Mouse (Mus musculus): ENCODE results near the gene Fndc10. TPM values are rescaled to one million over a fixed set of nuclear protein-coding genes. Genes with fewer than 3 reads are reported as not detected.
"Not testable (repeated sequence)": the region's sequence is repeated elsewhere in the genome, so short reads cannot be mapped to it uniquely, and the experiment has no call there.

The Fndc10 gene
- polyA plus RNA-seq, 1 experiment from 2014 or later = 3.3 TPM

DNA sequence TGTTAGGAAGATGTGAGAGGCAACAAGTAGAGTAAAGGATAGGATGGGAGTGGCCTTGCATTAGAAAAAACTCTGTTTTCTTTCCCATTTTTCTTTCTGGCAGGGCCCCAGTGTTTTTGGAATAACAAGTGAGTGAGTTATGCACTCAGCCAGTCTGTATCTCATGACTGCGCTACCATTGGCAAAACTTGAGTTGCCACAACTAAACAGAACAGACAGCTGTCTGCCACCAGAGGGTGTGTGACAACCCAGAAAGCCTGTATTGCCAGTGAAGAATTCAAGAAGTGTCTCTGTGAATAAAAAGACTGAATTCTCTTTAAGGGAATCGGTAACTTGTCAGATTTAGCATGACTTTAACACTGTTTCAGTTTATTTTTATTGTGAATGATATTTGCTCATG lies 18.2 kb upstream of the Fndc10 start:
- H3K27me3 ChIP-seq (replicated peaks; ENCODE audit: insufficient read depth, low read length) = no peaks in the 10 kb centered on the region
- no peak overlapping the region for H3K27ac ChIP-seq (ENCODE audit: low read length)
- WGBS = 69% methylated on average over 2 of the region's 2 CpGs
- H3K4me3 ChIP-seq (ENCODE audit: low read depth, low read length) = no peak overlapping the region
- H3K4me2 ChIP-seq (replicated peaks; ENCODE audit: low read depth, low read length) = no peak overlapping the region
- TF ChIP-seq CTCF (IDR thresholded peaks at IDR 0.05) (peak; percentile 64), EP300 (IDR thresholded peaks at IDR 0.05) (no peak)
- DNase-seq (ENCODE audit: low spot score) (peak; percentile 50), ATAC-seq (no peak)
- H3K36me3 ChIP-seq (ENCODE audit: insufficient read depth, low read length) = no peaks in the 10 kb centered on the region
- no peaks in the 10 kb centered on the region for H3K9me3 ChIP-seq (ENCODE audit: low read length)
- no peaks in the 10 kb centered on the region for H3K4me1 ChIP-seq (ENCODE audit: insufficient read depth, low read depth, low read length)
- H3K9ac ChIP-seq (replicated peaks; ENCODE audit: low read depth) = no peak overlapping the region

DNA sequence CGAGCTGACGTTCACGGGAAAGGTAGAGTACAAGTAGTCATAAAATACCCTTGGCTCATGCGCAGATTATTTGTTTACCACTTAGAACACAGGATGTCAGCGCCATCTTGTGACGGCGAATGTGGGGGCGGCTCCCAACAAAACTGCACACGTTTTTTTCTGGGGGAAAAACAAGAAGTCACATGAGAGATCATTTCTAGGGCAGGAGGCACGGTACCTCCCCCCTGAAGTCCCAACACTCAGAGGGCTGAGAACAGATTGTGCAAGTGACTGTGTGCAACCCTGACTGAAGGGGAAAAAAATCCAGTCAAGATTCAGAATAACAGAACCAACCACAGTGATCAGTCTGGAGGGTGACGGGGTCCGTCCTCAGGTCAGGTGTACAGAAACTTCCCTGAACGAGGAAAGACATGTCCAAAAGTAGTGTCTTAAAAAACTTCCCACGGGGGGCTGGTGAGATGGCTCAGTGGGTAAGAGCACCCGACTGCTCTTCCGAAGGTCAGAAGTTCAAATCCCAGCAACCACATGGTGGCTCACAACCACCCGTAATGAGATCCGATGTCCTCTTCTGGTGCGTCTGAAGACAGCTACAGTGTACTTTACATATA lies 10.4 kb upstream of the Fndc10 start:
- not testable (repeated sequence) for H3K4me3 ChIP-seq (ENCODE audit: low read depth, low read length); H3K9ac ChIP-seq (replicated peaks; ENCODE audit: low read depth); DNase-seq (ENCODE audit: low spot score); H3K4me1 ChIP-seq (ENCODE audit: insufficient read depth, low read depth, low read length); H3K36me3 ChIP-seq (ENCODE audit: insufficient read depth, low read length); H3K27me3 ChIP-seq (replicated peaks; ENCODE audit: insufficient read depth, low read length); H3K27ac ChIP-seq (ENCODE audit: low read length); ATAC-seq; H3K4me2 ChIP-seq (replicated peaks; ENCODE audit: low read depth, low read length); H3K9me3 ChIP-seq (ENCODE audit: low read length)
- 89% methylated on average over 15 of the region's 19 CpGs for WGBS

DNA sequence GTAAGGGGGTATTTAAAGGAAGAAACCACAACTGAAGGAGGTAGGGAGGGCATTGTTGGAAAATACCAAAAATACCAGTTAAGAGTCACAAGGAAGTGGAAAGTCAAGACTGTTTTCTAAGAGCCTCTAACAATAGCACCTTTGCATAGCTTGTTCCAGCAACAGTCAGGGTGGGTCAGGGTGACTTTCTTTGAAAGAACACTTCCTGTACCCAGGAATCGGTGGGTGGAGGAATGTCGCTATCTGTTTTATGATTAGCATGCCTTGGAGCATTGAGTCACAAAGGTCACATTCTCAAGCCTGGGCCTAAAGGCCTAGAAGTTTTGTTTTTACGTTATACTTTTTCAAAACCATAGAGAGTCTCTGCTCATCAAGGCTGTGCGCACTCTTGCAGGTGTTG lies 6.4 kb upstream of the Fndc10 start:
- H3K4me2 ChIP-seq (replicated peaks; ENCODE audit: low read depth, low read length); H3K27ac ChIP-seq (ENCODE audit: low read length); H3K4me3 ChIP-seq (ENCODE audit: low read depth, low read length); H3K36me3 ChIP-seq (ENCODE audit: insufficient read depth, low read length); H3K9ac ChIP-seq (replicated peaks; ENCODE audit: low read depth); H3K4me1 ChIP-seq (ENCODE audit: insufficient read depth, low read depth, low read length); H3K27me3 ChIP-seq (replicated peaks; ENCODE audit: insufficient read depth, low read length); ATAC-seq; H3K9me3 ChIP-seq (ENCODE audit: low read length); DNase-seq (ENCODE audit: low spot score): not testable (repeated sequence)
- WGBS = 76% methylated on average over 4 of the region's 4 CpGs

DNA sequence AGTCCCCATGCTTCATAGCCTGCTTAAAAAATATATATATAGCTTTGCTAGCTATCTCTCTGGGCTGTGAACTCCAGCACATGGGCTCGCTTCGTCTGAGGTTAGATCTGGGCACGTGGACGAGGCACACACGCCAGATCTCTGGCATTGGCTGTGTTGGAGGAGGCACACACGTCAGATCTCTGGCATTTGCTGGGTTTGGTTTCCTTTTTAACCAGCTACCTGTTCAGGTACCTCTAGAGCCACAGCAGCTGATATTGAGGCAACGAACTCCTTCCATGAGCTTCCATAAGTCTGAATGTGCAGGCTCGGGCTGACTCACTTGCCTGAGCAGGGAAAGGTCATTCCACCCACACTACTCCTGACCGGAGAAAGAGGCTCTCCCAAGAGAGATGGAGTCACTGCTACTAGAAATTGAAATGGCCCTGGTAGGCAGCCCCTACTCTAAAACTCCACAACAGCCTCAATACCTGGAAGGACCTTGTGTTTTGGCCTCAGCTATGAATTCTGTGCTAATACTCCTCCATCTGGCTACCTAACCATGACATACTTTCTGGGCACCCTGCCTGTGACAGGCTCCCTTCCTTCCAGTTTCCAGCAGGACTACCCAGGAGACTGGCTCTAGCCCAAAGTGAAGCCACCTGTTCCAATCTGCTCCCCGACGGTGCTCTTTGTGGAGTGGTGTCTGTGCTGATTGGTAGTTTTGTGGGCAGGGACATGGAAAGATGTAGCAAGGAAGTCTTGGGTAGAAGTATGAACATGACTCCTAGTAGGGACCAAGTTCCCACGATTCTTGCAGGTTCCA lies 3.4 kb upstream of the Fndc10 start:
- Histone ChIP-seq H3K4me1 (ENCODE audit: insufficient read depth, low read depth, low read length) (peaks cover 4% of the 10 kb centered on the region; the same call in 1 of the 2 replicates), H3K27me3 (replicated peaks; ENCODE audit: insufficient read depth, low read length) (no peaks in the 10 kb centered on the region; the same call in none of the 2 replicates), H3K36me3 (ENCODE audit: insufficient read depth, low read length) (no peaks in the 10 kb centered on the region), H3K9ac (replicated peaks; ENCODE audit: low read depth) (no peak overlapping the region), H3K27ac (ENCODE audit: low read length) (no peak overlapping the region), H3K4me3 (ENCODE audit: low read depth, low read length) (no peak overlapping the region), H3K9me3 (ENCODE audit: low read length) (no peaks in the 10 kb centered on the region), H3K4me2 (replicated peaks; ENCODE audit: low read depth, low read length) (no peak overlapping the region)
- no peak for ATAC-seq
- DNase-seq (ENCODE audit: low spot score) = no peak
- TF ChIP-seq EP300 (IDR thresholded peaks at IDR 0.05) (no peak), CTCF (IDR thresholded peaks at IDR 0.05) (no peak)
- 77% methylated on average over 12 of the region's 12 CpGs for WGBS

- Histone ChIP-seq H3K4me1 (ENCODE audit: insufficient read depth, low read depth, low read length) (peaks cover 4% of the 10 kb centered on the region; the same call in 1 of the 2 replicates), H3K27me3 (replicated peaks; ENCODE audit: insufficient read depth, low read length) (no peaks in the 10 kb centered on the region; the same call in none of the 2 replicates), H3K9ac (replicated peaks; ENCODE audit: low read depth) (no peak overlapping the region), H3K4me2 (replicated peaks; ENCODE audit: low read depth, low read length) (no peak overlapping the region), H3K27ac (ENCODE audit: low read length) (no peak overlapping the region), H3K36me3 (ENCODE audit: insufficient read depth, low read length) (no peaks in the 10 kb centered on the region), H3K9me3 (ENCODE audit: low read length) (no peaks in the 10 kb centered on the region), H3K4me3 (ENCODE audit: low read depth, low read length) (no peak overlapping the region)
- ATAC-seq (no peak), DNase-seq (ENCODE audit: low spot score) (no peak)
- WGBS = 95% methylated on average over 3 of the region's 3 CpGs
- no peak for TF ChIP-seq EP300 (IDR thresholded peaks at IDR 0.05)
- no peak for TF ChIP-seq CTCF (IDR thresholded peaks at IDR 0.05)
Measured at GRCm38 (mm10) chr4:155692421-155692820, 1.7 kb upstream of the Fndc10 start.

DNA sequence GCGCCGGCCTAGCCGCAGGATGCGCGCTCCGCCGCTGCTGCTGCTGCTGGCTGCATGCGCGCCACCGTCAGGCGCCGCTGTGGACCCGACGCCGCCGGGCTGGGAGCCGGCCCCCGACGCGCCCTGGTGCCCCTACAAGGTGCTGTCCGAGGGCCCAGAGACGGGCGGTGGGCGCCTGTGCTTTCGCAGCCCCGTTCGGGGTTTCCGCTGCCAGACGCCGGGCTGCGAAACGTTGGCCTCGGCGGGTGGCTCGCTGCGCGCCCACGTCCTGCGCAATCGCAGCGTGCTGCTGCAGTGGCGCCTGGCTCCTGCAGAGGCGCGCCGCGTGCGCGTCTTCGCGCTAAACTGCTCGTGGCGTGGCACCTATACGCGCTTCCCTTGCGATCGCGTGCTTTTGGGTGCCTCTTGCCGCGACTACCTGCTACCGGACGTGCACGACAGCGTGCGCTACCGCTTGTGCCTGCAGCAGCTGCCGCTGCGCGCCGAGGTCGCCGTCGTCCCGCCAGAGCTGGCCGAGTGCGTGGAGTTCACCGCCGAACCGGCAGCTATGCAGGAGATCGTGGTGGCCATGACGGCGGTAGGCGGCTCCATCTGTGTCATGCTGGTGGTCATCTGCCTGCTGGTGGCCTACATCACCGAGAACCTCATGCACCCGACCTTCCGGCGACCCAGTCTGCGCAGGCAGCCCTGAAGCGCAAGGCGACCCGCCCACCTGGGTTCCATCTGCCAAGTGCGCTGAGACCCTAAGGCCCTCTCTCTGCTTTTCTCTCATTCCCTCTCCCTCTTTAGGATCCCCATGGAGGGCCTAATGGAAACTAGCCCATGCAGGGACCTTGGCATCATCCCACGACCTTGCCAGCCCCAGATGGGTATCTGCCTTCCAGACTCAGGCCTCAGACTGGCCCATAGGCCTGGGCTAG lies 600 bp downstream of the Fndc10 start:
- TF ChIP-seq EP300 (IDR thresholded peaks at IDR 0.05) (no peak), CTCF (IDR thresholded peaks at IDR 0.05) (peak; percentile 68)
- Histone ChIP-seq H3K27ac (ENCODE audit: low read length) (no peak overlapping the region), H3K4me3 (ENCODE audit: low read depth, low read length) (peak overlapping the region; percentile 62), H3K9ac (replicated peaks; ENCODE audit: low read depth) (peak overlapping the region; percentile 32), H3K9me3 (ENCODE audit: low read length) (no peaks in the 10 kb centered on the region), H3K36me3 (ENCODE audit: insufficient read depth, low read length) (no peaks in the 10 kb centered on the region), H3K4me2 (replicated peaks; ENCODE audit: low read depth, low read length) (peak overlapping the region; percentile 96), H3K27me3 (replicated peaks; ENCODE audit: insufficient read depth, low read length) (no peaks in the 10 kb centered on the region; the same call in none of the 2 replicates), H3K4me1 (ENCODE audit: insufficient read depth, low read depth, low read length) (peaks cover 4% of the 10 kb centered on the region; the same call in 1 of the 2 replicates)
- DNase-seq (ENCODE audit: low spot score) (peak; percentile 64), ATAC-seq (peak; percentile 80)
- WGBS = 3% methylated on average over 87 of the region's 92 CpGs
